Mouse (Mus musculus) neural tube, embryonic 12.5 days (tissue): ENCODE measurements around the gene Tspan12. TPM values are rescaled to one million over a fixed set of nuclear protein-coding genes. Genes with fewer than 3 reads are reported as not detected.
A peak's percentile ranks its signal among the peaks of the same experiment; 100 is the strongest.
"Not testable (repeated sequence)": the region's sequence is repeated elsewhere in the genome, so short reads cannot be mapped to it uniquely, and the experiment has no call there.

Experiments
- ATAC-seq: fragments of 200-750 bp; cut with Nextera tagmentation; 2 replicates; pipeline ENCODE4 v1.8.0; 2017; ENCODE audit warnings: low read depth, mild to moderate bottlenecking, moderate TSS enrichment, moderate library complexity; ENCODE audit not compliant: low FRiP score
- H3K27ac ChIP-seq: fragments of 300-500 bp; sonication (generic); 2 replicates; pipeline ENCODE4 v1.5.1; 2016
- H3K27me3 ChIP-seq: fragments of 300-500 bp; sonication (generic); replicated peaks from 2 replicates; pipeline ENCODE4 v1.6.1; 2016; ENCODE audit warnings: mild to moderate bottlenecking
- H3K36me3 ChIP-seq: fragments of 300-500 bp; sonication (generic); 2 replicates; pipeline ENCODE4 v1.6.1; 2016; ENCODE audit warnings: mild to moderate bottlenecking
- H3K4me1 ChIP-seq: fragments of 300-500 bp; sonication (generic); 2 replicates; pipeline ENCODE4 v1.6.1; 2016
- H3K4me2 ChIP-seq: fragments of 300-500 bp; sonication (generic); replicated peaks from 2 replicates; pipeline ENCODE4 v1.6.1; 2016; ENCODE audit warnings: mild to moderate bottlenecking
- H3K4me3 ChIP-seq: fragments of 300-500 bp; sonication (generic); 2 replicates; pipeline ENCODE4 v1.5.1; 2016
- H3K9ac ChIP-seq: fragments of 300-500 bp; sonication (generic); 2 replicates; pipeline ENCODE4 v1.6.1; 2016; ENCODE audit warnings: mild to moderate bottlenecking
- H3K9me3 ChIP-seq: fragments of 300-500 bp; sonication (generic); 2 replicates; pipeline ENCODE4 v1.6.1; 2016; ENCODE audit warnings: mild to moderate bottlenecking
- WGBS: fragments of 180-500 bp; shearing (Covaris S2); methylation state at CpG from one replicate; pipeline ENCODE4 v1.1.7; 2016; 5-methylcytosine and 5-hydroxymethylcytosine counted together
- polyA plus RNA-seq: library from polyadenylated mRNA; unstranded; fragments of >200 nt; fragmentation: Nextera tagmentation; extraction: Ambion mirVana; gene quantifications from 2 replicates; pipeline ENCODE4 v1.2.1, GENCODE M21; 2016

The Tspan12 gene
- 62.2 and 63.0 TPM in 2 replicates for polyA plus RNA-seq

DNA sequence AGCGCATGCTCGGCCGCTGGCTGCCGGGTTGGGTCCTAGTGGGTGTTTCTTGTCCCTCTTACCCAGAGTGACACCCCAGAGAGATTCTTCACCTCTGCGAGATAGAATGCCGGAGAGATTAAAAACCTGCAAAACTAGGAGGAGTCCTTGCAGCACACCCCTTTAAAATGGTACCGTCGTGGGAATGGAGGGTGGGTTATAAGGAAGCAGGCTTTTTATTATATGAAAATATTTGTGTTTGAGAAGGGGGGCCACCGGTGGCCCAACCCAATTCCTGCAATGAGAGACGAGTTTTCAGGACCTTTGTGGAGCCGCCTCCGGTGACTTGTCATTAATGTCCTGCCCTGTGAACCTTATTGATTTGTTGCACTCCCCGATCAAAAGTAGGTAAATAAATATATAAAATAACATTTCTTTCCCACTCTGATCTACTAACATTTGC lies at the start of gene Tspan12:
Gene Tspan12, minus strand, starts transcription at position 172 of the 442 bp plus-strand sequence.
- Histone ChIP-seq H3K4me2 (peak within 1 kb of the TSS; percentile 74), H3K27ac (peak within 1 kb of the TSS; percentile 77), H3K36me3 (0 out of 2 replicates have a peak, but pooled peaks cover 4% of the 10 kb centered on the region), H3K4me1 (peaks cover 11% of the 10 kb centered on the region), H3K4me3 (peak within 1 kb of the TSS; percentile 78), H3K9me3 (no peaks in the 10 kb centered on the region), H3K27me3 (no peaks in the 10 kb centered on the region), H3K9ac (peak within 1 kb of the TSS; percentile 80)
- 1% methylated on average over 13 of the region's 13 CpGs for WGBS
- ATAC-seq: peak; percentile 14

DNA sequence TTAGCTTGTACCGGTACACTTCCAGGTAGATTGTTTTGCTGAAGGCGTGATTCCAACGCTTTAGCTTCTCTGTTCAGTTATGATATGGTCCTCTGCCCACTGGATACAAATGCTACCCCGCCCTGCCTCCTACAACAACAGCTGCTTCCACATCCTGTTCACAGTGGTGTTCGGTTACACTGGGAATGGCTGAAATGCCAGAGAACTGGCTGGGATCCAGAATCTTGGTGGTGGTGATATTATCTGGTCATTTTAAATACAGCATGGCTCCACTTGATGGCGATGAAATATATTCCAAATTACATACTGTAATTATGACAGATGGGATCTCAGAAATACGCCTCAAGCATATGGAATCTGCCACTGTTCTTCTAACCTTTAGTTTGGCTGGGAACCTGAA lies 42.1 kb upstream of the Tspan12 start:
- WGBS: 76% methylated on average over 7 of the region's 7 CpGs
- Histone ChIP-seq H3K27me3 (no peaks in the 10 kb centered on the region), H3K9ac (no peak overlapping the region), H3K27ac (no peak overlapping the region), H3K9me3 (no peaks in the 10 kb centered on the region), H3K4me1 (no peaks in the 10 kb centered on the region), H3K4me2 (no peak overlapping the region), H3K36me3 (no peaks in the 10 kb centered on the region), H3K4me3 (no peak overlapping the region)
- ATAC-seq: 0 out of 2 replicates have a peak, but pooled peaks have one; percentile 25

DNA sequence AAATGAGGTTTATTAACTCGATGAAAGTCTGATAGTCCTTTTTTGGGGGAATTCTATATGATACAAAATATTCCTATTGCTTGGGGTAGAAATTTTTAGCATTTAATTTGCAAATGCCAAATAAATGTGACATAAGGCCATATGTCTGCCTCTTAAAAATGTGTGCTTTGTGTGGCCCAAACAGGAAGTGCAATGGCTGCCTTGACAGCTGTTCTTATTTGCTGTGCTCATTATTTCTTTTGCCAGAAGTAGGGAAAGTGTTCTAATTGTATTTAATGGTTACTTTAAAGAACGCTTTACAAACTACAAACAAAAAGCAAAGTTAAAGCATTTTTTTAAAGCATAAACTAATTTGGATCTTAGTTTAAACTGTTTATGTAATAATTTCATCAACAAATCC lies 36.8 kb upstream of the Tspan12 start:
- Histone ChIP-seq H3K36me3 (no peaks in the 10 kb centered on the region), H3K9ac (no peak overlapping the region), H3K27ac (no peak overlapping the region), H3K9me3 (no peaks in the 10 kb centered on the region), H3K4me3 (no peak overlapping the region), H3K4me1 (no peaks in the 10 kb centered on the region), H3K4me2 (no peak overlapping the region), H3K27me3 (no peaks in the 10 kb centered on the region)
- ATAC-seq: no peak
- WGBS: 83% methylated on average over 2 of the region's 2 CpGs

DNA sequence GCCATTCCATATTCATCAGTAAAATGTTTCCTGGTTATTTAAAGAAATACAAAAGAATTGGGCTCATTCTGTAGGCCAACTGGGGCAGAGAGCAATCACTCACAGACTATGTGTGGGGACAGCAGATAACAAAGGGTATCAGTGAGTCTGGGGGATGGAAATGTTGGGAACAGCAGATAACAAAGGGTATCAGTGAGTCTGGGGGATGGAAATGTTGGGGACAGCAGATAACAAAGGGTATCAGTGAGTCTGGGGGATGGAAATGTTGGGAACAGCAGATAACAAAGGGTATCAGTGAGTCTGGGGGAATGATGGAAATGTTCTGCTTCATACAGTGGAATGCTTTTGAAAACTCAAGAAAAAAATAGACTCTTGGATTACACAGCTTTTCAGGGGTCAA lies 35.7 kb upstream of the Tspan12 start:
- H3K27me3 ChIP-seq, H3K4me3 ChIP-seq, H3K4me2 ChIP-seq, H3K4me1 ChIP-seq, H3K9me3 ChIP-seq, H3K27ac ChIP-seq, H3K9ac ChIP-seq, ATAC-seq, H3K36me3 ChIP-seq: not testable (repeated sequence)

DNA sequence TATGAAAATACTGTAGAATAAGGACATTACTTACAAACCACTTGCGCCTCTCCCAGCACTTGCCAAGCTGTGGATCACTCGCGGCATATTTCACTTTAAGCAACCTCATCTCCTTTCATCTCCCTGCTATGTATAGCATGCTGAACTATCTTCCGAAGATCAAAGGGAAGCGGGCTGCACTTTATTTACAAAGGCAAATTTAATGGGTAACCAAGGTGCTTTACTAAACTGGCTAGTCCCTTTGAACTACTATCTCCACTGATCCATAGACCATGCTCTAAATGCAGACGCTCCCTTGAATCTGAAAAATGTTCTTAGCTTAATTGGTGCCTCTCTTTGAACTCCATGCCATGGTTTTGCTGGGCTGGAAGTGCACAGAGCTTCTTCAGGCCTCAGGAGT lies 27.2 kb upstream of the Tspan12 start:
- H3K9me3 ChIP-seq: no peaks in the 10 kb centered on the region
- WGBS: 64% methylated on average over 6 of the region's 6 CpGs
- H3K27me3 ChIP-seq: no peaks in the 10 kb centered on the region
- no peak overlapping the region for H3K27ac ChIP-seq
- no peaks in the 10 kb centered on the region for H3K4me1 ChIP-seq
- no peak for ATAC-seq
- H3K4me3 ChIP-seq: no peak overlapping the region
- no peak overlapping the region for H3K4me2 ChIP-seq
- no peak overlapping the region for H3K9ac ChIP-seq
- H3K36me3 ChIP-seq: no peaks in the 10 kb centered on the region

DNA sequence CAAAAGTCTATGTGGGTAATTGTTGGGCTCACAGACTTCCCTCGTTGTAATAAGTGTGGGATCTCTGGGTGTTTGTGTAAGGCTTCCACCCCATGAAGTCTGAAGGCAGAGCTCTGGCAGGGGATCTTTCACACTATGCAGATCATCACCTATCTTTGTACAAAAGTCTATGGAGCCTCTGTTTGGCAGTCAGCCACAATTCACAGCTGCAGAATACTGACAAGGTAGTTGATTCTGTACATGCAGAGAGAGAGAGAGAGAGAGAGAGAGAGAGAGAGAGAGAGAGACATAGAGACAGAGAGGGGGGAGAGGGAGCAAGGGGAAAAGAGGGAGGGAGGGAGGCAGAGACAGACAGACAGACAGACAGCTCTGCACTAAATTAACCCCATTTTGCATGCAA lies 15.0 kb upstream of the Tspan12 start:
- H3K4me1 ChIP-seq: no peaks in the 10 kb centered on the region
- no peaks in the 10 kb centered on the region for H3K27me3 ChIP-seq
- H3K9ac ChIP-seq: no peak overlapping the region
- 39% methylated on average over 1 of the region's 1 CpGs for whole genome bisulfite sequencing
- H3K27ac ChIP-seq: no peak overlapping the region
- no peak overlapping the region for H3K4me2 ChIP-seq
- ATAC-seq: no peak
- no peaks in the 10 kb centered on the region for H3K9me3 ChIP-seq
- H3K36me3 ChIP-seq: no peaks in the 10 kb centered on the region
- no peak overlapping the region for H3K4me3 ChIP-seq

DNA sequence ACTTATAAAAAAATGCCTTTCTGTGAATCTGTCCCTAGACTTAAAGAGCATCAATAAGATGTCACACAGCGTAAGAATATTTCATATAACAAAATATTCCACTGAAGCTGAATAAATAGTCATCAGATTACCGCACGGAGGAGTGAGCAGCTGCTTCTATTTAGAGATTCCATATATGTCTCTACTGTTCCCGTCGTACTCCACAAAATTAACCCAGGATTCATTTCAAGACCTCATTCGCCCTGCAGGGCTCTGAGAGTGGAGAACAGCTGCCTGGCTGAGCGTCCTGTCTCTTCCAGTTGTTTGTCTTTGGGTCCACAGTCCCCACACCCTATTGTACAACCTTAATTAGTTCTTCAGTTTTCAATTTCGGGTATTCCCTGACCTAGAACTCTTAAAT lies 11.9 kb upstream of the Tspan12 start:
- no peaks in the 10 kb centered on the region for H3K4me1 ChIP-seq
- H3K36me3 ChIP-seq: no peaks in the 10 kb centered on the region
- no peak overlapping the region for H3K9ac ChIP-seq
- no peak overlapping the region for H3K4me2 ChIP-seq
- no peak overlapping the region for H3K27ac ChIP-seq
- ATAC-seq: no peak
- 70% methylated on average over 8 of the region's 8 CpGs for WGBS
- no peaks in the 10 kb centered on the region for H3K9me3 ChIP-seq
- no peak overlapping the region for H3K4me3 ChIP-seq
- no peaks in the 10 kb centered on the region for H3K27me3 ChIP-seq

DNA sequence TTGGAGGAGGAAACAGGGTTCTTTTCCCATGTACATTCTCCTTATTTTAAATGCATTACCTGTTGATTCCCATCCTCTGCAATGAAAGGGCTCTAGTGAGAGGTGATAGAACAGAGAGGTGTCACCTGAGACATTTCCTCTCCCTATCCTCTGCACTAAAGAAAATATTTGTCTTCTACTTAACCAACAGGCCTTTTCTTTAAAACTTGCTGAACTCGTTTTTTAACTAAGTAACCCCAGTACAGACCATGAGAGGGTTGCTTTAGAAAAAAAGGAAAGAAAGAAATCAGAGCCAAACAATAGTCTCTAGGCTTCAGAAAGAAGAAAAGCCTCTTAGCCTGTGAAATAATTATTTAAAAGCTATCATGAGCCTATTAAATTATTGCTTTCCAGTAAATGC lies 11.2 kb upstream of the Tspan12 start:
- Histone ChIP-seq H3K36me3 (no peaks in the 10 kb centered on the region), H3K4me2 (no peak overlapping the region), H3K27me3 (no peaks in the 10 kb centered on the region), H3K27ac (no peak overlapping the region), H3K9me3 (no peaks in the 10 kb centered on the region), H3K9ac (no peak overlapping the region), H3K4me1 (no peaks in the 10 kb centered on the region; the same call in 1 of the 2 replicates), H3K4me3 (no peak overlapping the region)
- no peak for ATAC-seq
- WGBS: 38% methylated on average over 1 of the region's 1 CpGs

DNA sequence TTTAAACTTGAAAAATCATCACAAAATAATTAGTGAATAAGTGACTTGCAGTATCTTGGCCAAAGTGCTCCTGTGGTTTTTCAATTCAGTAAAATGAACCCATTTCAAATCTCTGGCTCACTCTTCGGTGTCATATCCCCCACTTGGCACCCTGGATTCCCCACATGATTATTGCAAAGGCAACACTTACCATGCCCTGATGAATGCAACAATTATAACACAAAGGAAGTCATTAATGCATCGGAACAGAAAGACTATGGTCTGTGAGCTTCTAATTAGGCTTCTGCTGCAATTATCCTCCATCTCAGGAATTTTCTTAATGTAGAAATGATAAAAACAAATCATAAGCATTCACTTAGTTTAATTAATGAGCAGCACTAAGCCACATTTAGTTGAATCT lies 9.0 kb upstream of the Tspan12 start:
- ATAC-seq: no peak
- no peaks in the 10 kb centered on the region for H3K9me3 ChIP-seq
- WGBS: 76% methylated on average over 2 of the region's 2 CpGs
- no peak overlapping the region for H3K9ac ChIP-seq
- no peaks in the 10 kb centered on the region for H3K36me3 ChIP-seq
- no peaks in the 10 kb centered on the region for H3K27me3 ChIP-seq
- no peak overlapping the region for H3K27ac ChIP-seq
- H3K4me2 ChIP-seq: no peak overlapping the region
- no peak overlapping the region for H3K4me3 ChIP-seq
- H3K4me1 ChIP-seq: no peaks in the 10 kb centered on the region; the same call in 1 of the 2 replicates

DNA sequence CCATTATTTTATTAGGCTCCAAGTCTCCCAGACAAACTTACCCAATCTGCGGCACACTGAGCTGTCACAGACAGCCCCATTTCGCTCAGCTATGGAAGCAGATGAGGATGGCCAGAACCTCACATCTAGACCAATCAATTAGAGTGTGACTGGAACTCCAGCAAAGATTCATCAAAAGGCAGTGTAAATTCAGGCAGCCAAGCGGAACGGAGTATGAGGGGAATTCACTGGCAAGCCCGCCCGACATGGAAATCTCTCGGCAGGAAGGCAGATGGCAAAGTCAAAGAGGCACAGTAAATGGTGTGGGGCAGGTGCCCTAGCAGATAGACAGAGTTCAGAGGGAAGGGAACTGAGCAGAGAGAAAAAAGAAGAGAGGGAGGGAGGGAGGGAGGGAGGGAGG lies 5.5 kb upstream of the Tspan12 start:
- ATAC-seq: peak; percentile 91
- Histone ChIP-seq H3K9me3 (no peaks in the 10 kb centered on the region), H3K27me3 (no peaks in the 10 kb centered on the region), H3K4me2 (peak overlapping the region; percentile 31), H3K36me3 (no peaks in the 10 kb centered on the region), H3K27ac (no peak overlapping the region), H3K4me3 (no peak overlapping the region), H3K4me1 (no peaks in the 10 kb centered on the region; the same call in 1 of the 2 replicates), H3K9ac (no peak overlapping the region)
- 13% methylated on average over 7 of the region's 7 CpGs for WGBS

DNA sequence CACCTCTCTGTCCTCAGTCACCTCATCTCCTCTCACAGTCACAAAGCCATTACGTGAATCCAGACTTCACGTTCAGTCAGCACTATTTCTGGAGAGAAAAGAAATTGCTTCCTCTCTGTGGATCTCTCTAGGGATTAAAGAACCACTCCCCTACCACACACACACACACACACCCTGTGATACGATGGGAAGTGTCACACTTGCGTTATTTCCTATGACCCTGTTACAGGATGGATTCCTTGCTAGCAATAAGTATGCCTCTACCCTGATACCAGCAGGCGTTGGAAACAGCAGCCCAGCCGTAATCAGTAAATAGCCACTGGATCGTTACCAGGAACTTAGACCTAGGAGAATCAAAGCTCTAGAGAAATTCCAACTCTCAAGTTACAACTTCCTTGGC lies 3.6 kb upstream of the Tspan12 start:
- no peak overlapping the region for H3K4me3 ChIP-seq
- no peak for ATAC-seq
- H3K9me3 ChIP-seq: no peaks in the 10 kb centered on the region
- no peaks in the 10 kb centered on the region for H3K27me3 ChIP-seq
- 45% methylated on average over 7 of the region's 7 CpGs for WGBS
- H3K4me1 ChIP-seq: peaks cover 9% of the 10 kb centered on the region
- no peaks in the 10 kb centered on the region for H3K36me3 ChIP-seq
- H3K27ac ChIP-seq: no peak overlapping the region
- H3K9ac ChIP-seq: no peak overlapping the region
- no peak overlapping the region for H3K4me2 ChIP-seq

DNA sequence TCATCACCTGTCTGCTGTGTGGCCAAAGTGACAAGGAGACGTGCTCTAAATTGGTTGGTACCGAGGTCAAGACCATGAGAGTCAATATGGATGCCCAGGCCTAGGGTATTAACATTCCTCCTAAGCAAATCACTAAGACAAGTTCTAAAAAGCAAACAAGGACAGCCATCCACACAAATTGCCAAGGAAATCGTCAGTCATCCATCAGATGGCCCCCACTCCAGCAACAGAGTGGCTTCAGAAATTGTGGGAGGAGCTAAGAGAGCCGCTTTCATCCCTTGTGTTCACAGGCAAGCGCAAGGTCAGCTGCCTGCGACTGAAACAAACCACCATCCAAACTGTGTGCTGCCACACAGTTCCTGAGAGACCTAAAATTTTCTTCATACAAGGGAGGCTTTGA lies 1.0 kb upstream of the Tspan12 start:
- 48% methylated on average over 6 of the region's 6 CpGs for WGBS
- Histone ChIP-seq H3K9me3 (no peaks in the 10 kb centered on the region), H3K9ac (no peak overlapping the region), H3K27ac (no peak overlapping the region), H3K27me3 (no peaks in the 10 kb centered on the region), H3K4me3 (no peak overlapping the region), H3K36me3 (0 out of 2 replicates have a peak, but pooled peaks cover under 1% of the 10 kb centered on the region), H3K4me1 (peaks cover 11% of the 10 kb centered on the region), H3K4me2 (no peak overlapping the region)
- ATAC-seq: no peak

DNA sequence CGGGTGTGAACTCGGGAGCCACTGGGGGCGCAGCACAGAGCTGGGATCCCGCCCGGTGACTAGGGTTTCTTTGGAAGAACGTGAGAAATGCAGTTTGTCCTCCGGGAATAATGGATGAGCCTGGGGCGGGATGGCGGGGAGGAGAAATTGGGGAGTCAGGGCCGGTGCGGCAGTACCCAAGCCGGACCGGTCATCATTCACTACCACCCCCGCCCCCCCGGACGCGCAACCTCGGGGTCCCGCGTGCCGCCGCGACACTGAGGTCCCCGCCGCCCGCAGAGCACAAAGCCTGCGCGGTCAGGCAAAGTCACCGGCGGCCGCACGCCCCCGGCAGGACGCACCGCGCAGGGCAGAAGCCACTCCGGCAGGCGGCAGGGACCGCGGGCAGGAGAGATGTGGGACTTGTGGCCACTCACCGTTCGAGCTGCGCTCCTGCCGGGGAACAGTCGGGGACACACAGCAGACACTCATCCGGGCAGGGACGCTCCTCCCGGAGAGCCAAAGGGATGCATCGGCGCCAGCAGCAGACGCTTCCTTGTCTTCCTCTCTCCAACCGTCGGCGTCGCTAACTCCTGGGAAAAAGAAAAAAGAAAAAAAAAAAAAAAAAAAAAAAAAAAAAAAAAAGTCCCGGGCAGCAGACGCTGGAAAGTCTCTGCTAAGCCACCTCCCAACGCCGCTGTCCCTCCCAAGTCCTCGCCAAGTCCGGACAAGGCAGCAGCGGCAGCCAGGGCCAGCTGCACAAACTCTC lies 545 bp downstream of the Tspan12 start:
- Histone ChIP-seq H3K4me1 (peaks cover 11% of the 10 kb centered on the region), H3K27me3 (no peaks in the 10 kb centered on the region)
- under 1% methylated on average over 62 of the region's 62 CpGs for WGBS

More for the DNA sequence above, 545 bp downstream of the Tspan12 start:
- Histone ChIP-seq H3K4me2 (peak overlapping the region; percentile 74), H3K9me3 (no peaks in the 10 kb centered on the region), H3K36me3 (0 out of 2 replicates have a peak, but pooled peaks cover 4% of the 10 kb centered on the region), H3K9ac (peak overlapping the region; percentile 80), H3K4me3 (peak overlapping the region; percentile 78), H3K27ac (peak overlapping the region; percentile 77)
- peak; percentile 87 for ATAC-seq
